Mouse (Mus musculus): Measurements from ENCODE around the gene Tiam1. TPM values are rescaled to one million over a fixed set of nuclear protein-coding genes. Genes with fewer than 3 reads are reported as not detected.

Tiam1 gene
- 3.7 TPM for polyA plus RNA-seq (2014; fragmentation: Illumina TruSeq; extraction: RNeasy Lipid Tissue Mini Kit (QIAGEN cat#74804); ENCODE audit: low replicate concordance)

DNA sequence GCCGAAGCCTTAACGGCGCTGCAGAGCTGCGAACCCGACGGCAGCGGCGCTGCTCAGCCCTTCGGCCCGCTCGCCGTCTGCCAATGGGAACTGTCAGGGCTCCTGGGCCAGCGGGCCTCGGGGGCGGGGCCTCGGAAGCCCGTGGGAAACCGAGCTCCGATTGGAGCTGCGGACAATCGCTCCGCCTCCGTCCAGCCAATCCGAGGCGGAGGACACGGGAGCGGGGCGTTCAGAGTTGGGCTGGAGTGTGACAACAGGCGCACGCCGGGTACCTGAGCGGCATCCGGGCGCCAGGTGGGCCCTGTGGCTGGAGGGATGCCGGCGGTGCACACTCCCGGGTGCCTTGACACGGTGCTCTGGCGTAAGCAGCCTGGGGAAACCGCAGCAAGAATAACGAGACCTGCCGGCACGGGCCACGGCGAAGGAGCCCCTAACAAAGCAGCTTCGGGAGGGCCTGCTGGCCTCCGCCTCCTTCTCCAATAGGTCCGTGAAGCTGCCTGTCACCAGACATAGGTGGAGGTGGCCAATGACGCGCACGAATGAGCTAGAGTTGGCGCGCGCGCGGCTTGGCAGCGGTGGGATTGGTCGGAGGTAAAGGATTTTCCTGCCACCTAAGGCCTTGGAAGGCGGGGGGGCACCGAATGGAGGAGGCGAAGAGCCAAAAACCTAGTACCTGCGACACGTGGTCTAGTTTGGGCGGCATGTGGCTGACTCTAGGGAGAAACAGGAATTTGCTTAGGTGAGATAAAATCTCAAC, at the start of gene Tiam1:
TSS of gene Tiam1 (minus strand) at position 10 of the 757 bp plus-strand sequence.

Other genes with a start within 250 kb of the Tiam1 start
- gene Sod1, start 77.0 kb upstream of the Tiam1 start, polyA plus RNA-seq (2014; fragmentation: Illumina TruSeq; extraction: RNeasy Lipid Tissue Mini Kit (QIAGEN cat#74804); ENCODE audit: low replicate concordance), result 147 TPM
- gene Scaf4, start 140.7 kb upstream of the Tiam1 start, polyA plus RNA-seq (2014; fragmentation: Illumina TruSeq; extraction: RNeasy Lipid Tissue Mini Kit (QIAGEN cat#74804); ENCODE audit: low replicate concordance), result 18.6 TPM
- 0.56 TPM for gene Hunk, start 242.2 kb upstream of the Tiam1 start, polyA plus RNA-seq (2014; fragmentation: Illumina TruSeq; extraction: RNeasy Lipid Tissue Mini Kit (QIAGEN cat#74804); ENCODE audit: low replicate concordance)

Measured in small intestine, adult 10 weeks (tissue).